Mouse (Mus musculus) MEL (cell line): Measurements from ENCODE around the gene Slc44a4. TPM values are rescaled to one million over a fixed set of nuclear protein-coding genes. Genes with fewer than 3 reads are reported as not detected.

Source experiments
- DNase-seq: peaks from one replicate; pipeline ENCODE4 v3.0.0; 2011; ENCODE audit warnings: low read depth, low spot score
- H3K27ac ChIP-seq: 2 replicates; pipeline ENCODE4 v1.5.1; 2012; ENCODE audit warnings: low read depth, mild to moderate bottlenecking, control low read depth, low read length, moderate library complexity; ENCODE audit not compliant: control insufficient read depth
- H3K27me3 ChIP-seq, 2 experiments: fragments of 150-350 bp in 1 of 2; sonication (generic) in 1 of 2; 2 replicates each; pipeline ENCODE4 v1.6.1; 2012; ENCODE audit warnings: low read length in 2 of 2, mild to moderate bottlenecking in 2 of 2, improper control_type of control experiment in 1 of 2, moderate library complexity in 1 of 2; ENCODE audit not compliant: insufficient read depth in 2 of 2, control insufficient read depth in 1 of 2
- H3K36me3 ChIP-seq, 2 experiments: 2 replicates each; pipeline ENCODE4 v1.6.1; 2012 to 2014; ENCODE audit warnings: low read length in 2 of 2, improper control_type of control experiment in 1 of 2, inconsistent platforms in 1 of 2, mild to moderate bottlenecking in 1 of 2; ENCODE audit not compliant: insufficient read depth in 2 of 2, control insufficient read depth in 1 of 2
- H3K4me1 ChIP-seq, 2 experiments: fragments of 150-350 bp in 1 of 2; sonication (generic) in 1 of 2; 2 replicates each; pipeline ENCODE4 v1.6.1; 2012; ENCODE audit warnings: low read length in 2 of 2, improper control_type of control experiment in 1 of 2, mild to moderate bottlenecking in 1 of 2; ENCODE audit not compliant: insufficient read depth in 2 of 2, control insufficient read depth in 1 of 2
- H3K4me3 ChIP-seq, 2 experiments: fragments of 150-350 bp in 1 of 2; sonication (generic) in 1 of 2; 2 replicates each; pipeline ENCODE4 v1.5.1; 2012; ENCODE audit warnings: low read depth in 2 of 2, low read length in 2 of 2, mild to moderate bottlenecking in 2 of 2, moderate library complexity in 2 of 2, control low read depth in 1 of 2, improper control_type of control experiment in 1 of 2; ENCODE audit not compliant: control insufficient read depth in 1 of 2, insufficient read depth in 1 of 2
- H3K79me2 ChIP-seq: 2 replicates; pipeline ENCODE4 v1.6.1; 2012; ENCODE audit warnings: mild to moderate bottlenecking, low read length, moderate library complexity; ENCODE audit not compliant: control insufficient read depth, poor library complexity, insufficient read depth
- H3K9ac ChIP-seq: 2 replicates; pipeline ENCODE4 v1.6.1; 2012; ENCODE audit warnings: low read depth, mild to moderate bottlenecking, control low read depth, low read length, moderate library complexity; ENCODE audit not compliant: control insufficient read depth, poor library complexity, severe bottlenecking
- H3K9me3 ChIP-seq: fragments of 150-350 bp; sonication (generic); replicated peaks from 2 replicates; pipeline ENCODE4 v1.6.1; 2012; ENCODE audit warnings: mild to moderate bottlenecking, low read length, improper control_type of control experiment, moderate library complexity; ENCODE audit not compliant: insufficient read depth
- BHLHE40 ChIP-seq: IDR thresholded peaks from 2 replicates; pipeline ENCODE4 v1.6.1; 2012; ENCODE audit warnings: low read depth, mild to moderate bottlenecking, inconsistent platforms, low read length, improper control_type of control experiment, borderline replicate concordance
- CHD1 ChIP-seq: IDR thresholded peaks from 2 replicates; pipeline ENCODE4 v1.6.1; 2012; ENCODE audit warnings: low read depth, mild to moderate bottlenecking, inconsistent platforms, low read length, improper control_type of control experiment
- CTCF ChIP-seq, 3 experiments: IDR thresholded peaks in 2 of 3; conservative IDR thresholded peaks in 1 of 3; 2 replicates each; pipeline ENCODE4 v1.5.1; 2011 to 2012; ENCODE audit warnings: low read length in 3 of 3, low read depth in 2 of 3, mild to moderate bottlenecking in 2 of 3, improper control_type of control experiment in 1 of 3, inconsistent platforms in 1 of 3, mixed read lengths in 1 of 3, moderate library complexity in 1 of 3; ENCODE audit not compliant: control insufficient read depth in 1 of 3, insufficient read depth in 1 of 3, poor library complexity in 1 of 3, severe bottlenecking in 1 of 3
- E2F4 ChIP-seq: IDR thresholded peaks from 2 replicates; pipeline ENCODE4 v1.6.1; 2011; ENCODE audit warnings: low read depth, low read length, improper control_type of control experiment, borderline replicate concordance
- GABPA ChIP-seq: IDR thresholded peaks from 2 replicates; pipeline ENCODE4 v1.6.1; 2012; ENCODE audit warnings: low read depth, mild to moderate bottlenecking, inconsistent platforms, low read length, improper control_type of control experiment, moderate library complexity
- HCFC1 ChIP-seq: IDR thresholded peaks from 2 replicates; pipeline ENCODE4 v1.6.1; 2012; ENCODE audit warnings: low read depth, mild to moderate bottlenecking, inconsistent platforms, low read length, improper control_type of control experiment, moderate library complexity
- MAFK ChIP-seq: IDR thresholded peaks from 2 replicates; pipeline ENCODE4 v1.6.1; 2011; ENCODE audit warnings: low read depth, mild to moderate bottlenecking, low read length, improper control_type of control experiment, borderline replicate concordance
- MAX ChIP-seq: IDR thresholded peaks from 2 replicates; pipeline ENCODE4 v1.6.1; 2011; ENCODE audit warnings: low read length, improper control_type of control experiment
- MEF2A ChIP-seq: IDR thresholded peaks from 2 replicates; pipeline ENCODE4 v1.6.1; 2014; ENCODE audit warnings: low read depth, mild to moderate bottlenecking, inconsistent platforms, low read length, improper control_type of control experiment; ENCODE audit not compliant: poor library complexity, insufficient replicate concordance, severe bottlenecking; ENCODE audit errors: extremely low read depth
- MYC ChIP-seq: IDR thresholded peaks from 2 replicates; pipeline ENCODE4 v1.6.1; 2011; ENCODE audit warnings: low read depth, mild to moderate bottlenecking, low read length, improper control_type of control experiment, moderate library complexity
- NELFE ChIP-seq: IDR thresholded peaks from 2 replicates; pipeline ENCODE4 v1.6.1; 2011; ENCODE audit warnings: low read depth, low read length, improper control_type of control experiment
- NRF1 ChIP-seq: IDR thresholded peaks from 2 replicates; pipeline ENCODE4 v1.6.1; 2014; ENCODE audit warnings: low read depth, mild to moderate bottlenecking, inconsistent platforms, low read length, improper control_type of control experiment, moderate library complexity; ENCODE audit not compliant: poor library complexity, insufficient read depth, severe bottlenecking
- SMC3 ChIP-seq: IDR thresholded peaks from 2 replicates; pipeline ENCODE4 v1.6.1; 2011; ENCODE audit warnings: low read depth, low read length, improper control_type of control experiment
- TAL1 ChIP-seq: IDR thresholded peaks from 2 replicates; pipeline ENCODE4 v1.6.1; 2012; ENCODE audit warnings: mild to moderate bottlenecking, inconsistent platforms, low read length, moderate library complexity, mixed read lengths
- TBP ChIP-seq: IDR thresholded peaks from 2 replicates; pipeline ENCODE4 v1.8.0; 2011; ENCODE audit warnings: low read depth, low read length, improper control_type of control experiment
- TCF12 ChIP-seq: IDR thresholded peaks from 2 replicates; pipeline ENCODE4 v1.6.1; 2014; ENCODE audit warnings: low read depth, mild to moderate bottlenecking, inconsistent platforms, low read length, improper control_type of control experiment, moderate library complexity
- UBTF ChIP-seq: IDR thresholded peaks from 2 replicates; pipeline ENCODE4 v1.6.1; 2012; ENCODE audit warnings: low read depth, mild to moderate bottlenecking, inconsistent platforms, low read length, improper control_type of control experiment, moderate library complexity, borderline replicate concordance; ENCODE audit not compliant: insufficient read depth
- ZC3H11A ChIP-seq: IDR thresholded peaks from 2 replicates; pipeline ENCODE4 v1.6.1; 2012; ENCODE audit warnings: low read depth, mild to moderate bottlenecking, inconsistent platforms, low read length, improper control_type of control experiment
- ZMIZ1 ChIP-seq: IDR thresholded peaks from 2 replicates; pipeline ENCODE4 v1.6.1; 2012; ENCODE audit warnings: low read depth, mild to moderate bottlenecking, inconsistent platforms, low read length, improper control_type of control experiment, moderate library complexity
- ZNF384 ChIP-seq: IDR thresholded peaks from 2 replicates; pipeline ENCODE4 v1.6.1; 2012; ENCODE audit warnings: low read depth, mild to moderate bottlenecking, inconsistent platforms, low read length, improper control_type of control experiment
- polyA plus RNA-seq, 2 experiments: library from polyadenylated mRNA; stranded (reverse) in 1 of 2; unstranded in 1 of 2; fragments of >175 nt in 1 of 2; fragments of >200 nt in 1 of 2; gene quantifications; 2 replicates each; pipeline versions ENCODE4 v1.2.1 to v1.2.4; 2012; ENCODE audit warnings: low replicate concordance in 2 of 2, low read depth in 1 of 2; ENCODE audit not compliant: insufficient read length in 2 of 2, insufficient read depth in 1 of 2, missing spikeins in 1 of 2
- total RNA-seq: library from RNA; depleted of rRNA; stranded (reverse); fragments of 300-350 nt; gene quantifications from 2 replicates; pipeline ENCODE4 v1.2.3, GENCODE M21; 2012

Gene Slc44a4
- total and polyA plus RNA-seq, 3 experiments, result 0.06 to 0.12 TPM; not detected in 1

DNA sequence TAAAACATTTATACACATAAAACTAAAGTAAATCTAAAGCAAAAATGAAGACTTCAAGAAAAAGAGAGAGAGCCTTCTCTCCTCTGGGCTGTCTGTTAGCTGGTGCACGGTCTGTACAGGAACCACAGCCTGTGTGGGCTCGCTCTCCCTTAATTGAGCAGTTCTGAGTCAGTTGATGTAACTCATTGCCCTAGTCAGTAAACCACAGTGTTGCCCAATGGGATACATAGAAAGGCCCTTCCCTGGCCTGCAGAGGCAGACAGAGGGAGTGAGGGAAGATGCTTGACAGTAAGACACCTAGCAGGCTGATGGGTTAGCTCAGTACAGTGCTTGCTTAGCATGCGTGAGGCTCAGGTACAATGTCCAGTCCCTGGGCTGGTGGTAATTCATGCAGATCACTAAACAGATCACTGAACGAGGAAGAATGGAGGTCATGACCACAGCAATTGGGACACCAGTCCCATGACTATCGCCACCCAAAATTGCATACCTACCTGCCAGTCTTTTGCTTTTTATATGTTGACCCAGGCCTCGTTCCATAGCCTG lies 23.8 kb downstream of the Slc44a4 start:
- DNase-seq, result no peak
- Histone ChIP-seq H3K27ac (no peak overlapping the region), H3K27me3 (no peaks in the 10 kb centered on the region), H3K9ac (no peak overlapping the region)
- no peak for TF ChIP-seq ZC3H11A
- TF ChIP-seq MEF2A, result no peak
- no peak for TF ChIP-seq TCF12
- TF ChIP-seq GABPA, result no peak
- TF ChIP-seq MYC, result no peak
- no peak for TF ChIP-seq ZMIZ1
- no peak for TF ChIP-seq CTCF (IDR thresholded peaks at IDR 0.05 in 2 of 3, conservative IDR thresholded peaks at IDR 0.05 in 1 of 3; ENCODE audit: control insufficient read depth in 1 of 3, insufficient read depth in 1 of 3, low read depth in 2 of 3, low read length in 3 of 3, poor library complexity in 1 of 3, severe bottlenecking in 1 of 3)
- no peak for TF ChIP-seq CHD1
- no peak for TF ChIP-seq TAL1
- TF ChIP-seq TBP, result no peak
- no peak for TF ChIP-seq BHLHE40
- TF ChIP-seq HCFC1, result no peak
- no peak for TF ChIP-seq NELFE
- no peak for TF ChIP-seq UBTF
- no peak for TF ChIP-seq MAFK
- no peak for TF ChIP-seq E2F4
- no peak for TF ChIP-seq SMC3
- no peak for TF ChIP-seq ZNF384
- TF ChIP-seq NRF1, result no peak
- TF ChIP-seq MAX, result no peak
- TF ChIP-seq, all 39 proteins: peak for 0
- H3K4me3 ChIP-seq, result no peak overlapping the region
- peaks cover 0 to 6% of the 10 kb centered on the region in 2 experiments; a peak in 2 of 4 replicates for H3K36me3 ChIP-seq
- peaks cover 0 to 7% of the 10 kb centered on the region in 2 experiments; a peak in 2 of 4 replicates for H3K4me1 ChIP-seq
- no peaks in the 10 kb centered on the region for H3K79me2 ChIP-seq
- no peaks in the 10 kb centered on the region for H3K9me3 ChIP-seq
